Mouse (Mus musculus) erythroblast, adult 5-6 weeks (primary cell): ENCODE results near the gene Jak2. TPM values are rescaled to one million over a fixed set of nuclear protein-coding genes. Genes with fewer than 3 reads are reported as not detected.

Source experiments
- ATAC-seq: replicated peaks from 2 replicates; pipeline ENCODE4 v1.8.0; 2016; ENCODE audit warnings: moderate number of reproducible peaks, mild to moderate bottlenecking, moderate TSS enrichment, inconsistent platforms; ENCODE audit not compliant: poor library complexity, low FRiP score, severe bottlenecking
- total RNA-seq, 2 experiments: library from RNA; stranded (forward) in 1 of 2; stranded (reverse) in 1 of 2; fragments of 150-400 nt in 1 of 2; fragments of 200-764, 138-1000 nt in 1 of 2; gene quantifications; 2 replicates each; pipeline versions ENCODE4 v1.2.3 to v1.2.4; 2015 to 2017; ENCODE audit warnings: low replicate concordance in 2 of 2

Gene Jak2
- total RNA-seq, 2 experiments from 2014 or later, result 37.7 to 49.8 TPM

GRCm38 (mm10) chr19:29251958-29252801, 552 bp downstream of the Jak2 start:
- peak; percentile 28 for ATAC-seq

- peak; percentile 33 for ATAC-seq
These were observed 1.4 kb downstream of the Jak2 start for GRCm38 (mm10) chr19:29252831-29253545.

- ATAC-seq, result peak; percentile 75
These were observed 2.1 kb downstream of the Jak2 start for GRCm38 (mm10) chr19:29253728-29254127.

DNA sequence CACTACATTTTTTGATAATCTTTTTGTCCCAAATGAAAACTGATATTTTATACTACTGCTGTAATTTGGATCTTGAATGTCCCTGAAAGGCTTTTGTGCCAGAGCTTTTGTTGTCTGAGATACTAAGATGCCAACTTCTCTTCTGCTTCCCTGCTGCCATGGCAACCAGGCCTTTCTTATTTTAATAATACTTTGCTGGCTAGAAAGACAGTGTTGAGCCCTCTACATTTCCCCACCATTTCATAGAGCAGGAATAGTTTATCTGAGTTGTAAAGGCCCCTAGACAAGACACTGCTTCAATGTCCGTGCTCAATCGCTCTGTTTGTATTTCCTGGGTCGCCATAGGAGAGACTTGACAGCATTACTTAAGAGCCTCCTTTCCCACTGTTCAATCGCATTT, 3.0 kb downstream of the Jak2 start:
- ATAC-seq, result no peak

GRCm38 (mm10) chr19:29255327-29256027, 3.8 kb downstream of the Jak2 start:
- ATAC-seq, result no peak

GRCm38 (mm10) chr19:29261638-29262037, 10.0 kb downstream of the Jak2 start:
- ATAC-seq, result no peak

DNA sequence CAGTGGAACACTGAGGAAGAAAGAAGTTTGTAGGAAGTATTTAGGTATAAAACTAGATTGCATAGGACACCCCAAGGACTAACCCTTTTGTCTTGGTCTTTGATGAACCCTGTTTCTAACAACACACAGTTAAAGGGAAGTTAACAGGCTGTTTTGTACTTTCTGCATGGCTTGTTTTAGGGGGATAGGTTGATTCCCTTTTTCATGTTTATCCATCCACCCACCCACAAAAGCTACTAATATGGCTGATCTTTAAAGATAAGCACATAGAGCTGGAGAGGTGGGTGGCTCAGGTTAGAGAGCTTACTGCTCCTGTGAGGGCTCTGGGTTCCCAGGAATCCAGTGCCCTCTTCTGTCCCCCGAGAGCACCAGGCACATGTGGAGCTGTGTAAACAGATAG, 11.9 kb downstream of the Jak2 start:
- ATAC-seq, result no peak

GRCm38 (mm10) chr19:29265538-29265937, 13.9 kb downstream of the Jak2 start:
- ATAC-seq, result no peak

- 0 out of 2 replicates have a peak, but pooled peaks have one; percentile 33 for ATAC-seq
These were observed 15.6 kb downstream of the Jak2 start for GRCm38 (mm10) chr19:29267075-29267868.

- ATAC-seq, result no peak
These were observed 17.2 kb downstream of the Jak2 start for GRCm38 (mm10) chr19:29268788-29269321.

DNA sequence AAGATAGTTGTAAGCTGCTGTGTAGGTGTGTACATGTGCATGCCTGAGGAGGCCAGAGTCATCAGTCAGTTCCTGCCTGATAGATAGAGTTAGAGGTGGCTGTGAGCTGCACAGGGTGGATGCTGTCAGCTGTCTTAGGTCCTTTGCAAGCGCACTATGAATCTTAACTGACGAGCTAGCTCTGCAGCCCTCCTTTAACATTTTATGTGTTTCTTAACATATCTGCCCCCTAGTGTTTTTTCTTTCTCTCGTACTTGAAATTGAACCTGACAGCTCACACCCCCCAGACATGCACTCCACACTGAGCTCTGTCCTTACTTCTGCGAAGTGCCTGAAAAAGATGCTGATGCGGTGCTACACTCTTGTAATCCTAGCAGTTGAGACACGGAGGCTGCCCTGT, 18.6 kb downstream of the Jak2 start:
- no peak for ATAC-seq

DNA sequence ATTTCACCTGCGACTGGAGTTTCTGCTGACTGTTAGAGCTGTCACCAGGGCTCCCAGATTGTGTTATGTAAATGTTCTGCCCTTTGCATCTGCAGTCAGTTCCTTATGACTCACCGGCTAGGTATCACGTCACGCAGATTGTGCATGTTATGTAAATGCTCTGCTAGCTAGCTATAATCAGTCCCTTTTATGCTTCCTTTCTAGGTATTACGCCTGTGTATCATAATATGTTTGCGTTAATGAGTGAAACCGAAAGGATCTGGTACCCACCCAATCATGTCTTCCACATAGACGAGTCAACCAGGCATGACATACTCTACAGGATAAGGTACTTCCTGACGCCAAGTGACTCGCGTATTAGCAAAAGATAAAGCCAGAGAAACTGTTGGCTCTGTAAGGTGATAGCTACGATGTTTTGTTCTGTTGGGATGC, 19.5 kb downstream of the Jak2 start:
- ATAC-seq, result peak; percentile 65

DNA sequence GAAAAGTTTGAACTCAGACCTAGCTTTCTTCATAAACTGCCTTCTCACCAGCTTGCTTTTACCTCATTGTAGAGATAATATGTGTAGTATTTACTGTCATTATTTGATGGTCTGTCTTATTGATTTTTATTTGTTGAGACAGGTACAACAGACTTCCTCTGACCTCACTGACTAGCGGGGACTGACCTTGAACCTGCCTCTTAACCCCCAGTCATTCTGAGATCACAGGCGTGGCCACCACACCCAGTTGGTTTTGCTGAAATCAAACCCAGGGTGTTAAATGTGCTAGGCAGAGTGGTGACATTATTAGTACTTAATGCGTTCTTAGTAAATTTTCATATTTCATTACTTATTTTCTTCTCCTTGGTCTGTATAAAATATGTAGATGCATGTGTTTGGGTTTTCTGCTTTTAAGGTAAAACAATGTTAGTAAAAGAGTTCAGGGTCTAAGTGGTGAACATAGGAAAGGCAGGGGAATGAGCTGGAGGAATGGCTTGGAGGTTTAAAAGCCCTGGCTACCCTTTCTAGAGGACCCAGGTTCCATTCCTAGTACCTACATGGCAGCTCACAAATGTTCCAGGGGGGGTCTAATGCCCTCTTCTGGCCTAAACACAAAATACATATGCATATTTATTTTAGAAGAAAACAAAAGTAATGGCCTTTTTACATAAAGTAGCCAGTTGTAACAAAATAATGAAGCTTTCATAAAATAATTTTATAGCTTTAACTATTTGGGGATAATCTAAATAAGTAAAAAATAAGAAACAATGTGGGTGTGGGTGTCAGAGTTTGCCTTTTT, 20.6 kb downstream of the Jak2 start:
- no peak for ATAC-seq

GRCm38 (mm10) chr19:29276414-29276813, 24.8 kb downstream of the Jak2 start:
- no peak for ATAC-seq

DNA sequence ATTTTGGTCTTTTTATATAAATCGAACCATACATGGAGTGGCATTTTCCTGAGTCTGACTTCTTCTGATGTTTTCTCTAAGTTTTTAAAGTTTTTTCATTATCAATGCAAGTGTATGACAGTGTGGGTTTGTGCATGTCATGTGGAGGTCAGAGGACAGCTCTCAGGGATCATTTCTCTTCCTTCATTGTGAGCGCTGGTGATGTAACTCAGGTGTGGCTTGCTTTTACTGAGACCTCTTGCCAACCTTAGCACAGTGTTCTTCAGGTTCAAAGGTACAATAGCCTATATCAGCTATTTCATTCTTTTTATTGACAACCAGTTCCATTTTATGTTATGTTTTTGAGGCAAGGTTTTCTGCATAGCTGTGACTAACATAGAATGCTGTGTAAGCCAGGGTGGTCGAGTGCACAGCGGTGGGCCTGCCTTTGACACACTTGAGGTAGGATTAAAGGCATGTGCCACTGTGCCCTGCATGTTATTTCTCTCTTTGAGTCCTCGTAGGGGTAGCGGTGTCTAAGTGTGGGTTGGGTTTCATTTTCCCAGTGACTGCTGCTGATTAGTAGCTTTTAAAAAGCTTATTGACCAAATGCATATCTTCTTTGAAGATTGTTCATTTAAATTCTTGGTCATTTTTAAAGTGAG, 27.4 kb downstream of the Jak2 start:
- no peak for ATAC-seq

GRCm38 (mm10) chr19:29285451-29285869, 33.8 kb downstream of the Jak2 start:
- no peak for ATAC-seq

GRCm38 (mm10) chr19:29287863-29288262, 36.2 kb downstream of the Jak2 start:
- no peak for ATAC-seq

DNA sequence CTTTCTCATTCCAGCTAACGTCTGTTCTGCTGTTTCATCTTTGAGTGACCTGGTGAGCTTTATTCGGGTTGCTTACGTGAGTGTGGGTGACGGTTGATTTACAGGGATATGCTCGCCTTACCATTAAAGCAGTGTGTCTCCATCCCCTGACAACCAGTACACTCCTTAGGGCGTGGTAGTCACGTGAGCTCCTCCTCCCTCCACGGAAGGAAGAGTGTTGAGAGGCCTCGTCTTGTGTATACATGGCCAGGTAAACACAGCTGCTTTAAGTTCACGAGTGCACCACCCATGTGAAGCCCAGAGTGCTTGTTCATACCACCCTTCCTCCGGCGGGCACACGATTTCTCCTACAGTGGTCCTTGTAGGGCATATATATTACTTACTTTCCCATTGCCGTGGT, 39.9 kb downstream of the Jak2 start:
- no peak for ATAC-seq
